Mouse (Mus musculus) lung, postnatal 0 days (tissue): ENCODE results near the gene Arhgef6.

Experiments
- CTCF ChIP-seq: IDR thresholded peaks from 2 replicates; pipeline ENCODE4 v1.5.1; 2016; ENCODE audit warnings: antibody characterized with exemption, mild to moderate bottlenecking
- EP300 ChIP-seq: IDR thresholded peaks from 2 replicates; pipeline ENCODE4 v1.6.1; 2016; ENCODE audit warnings: antibody characterized with exemption, mild to moderate bottlenecking, control low read depth

GRCm38 (mm10) chrX:57277560-57278335 lies 60.8 kb downstream of the Arhgef6 start:
- no peak for TF ChIP-seq CTCF
- no peak for TF ChIP-seq EP300
